36 mouse cellular contexts compared by ENCODE assay signal in genomic region chr1:107346788-107347187, GRCm38 (mm10). TPM values are rescaled to one million over a fixed set of nuclear protein-coding genes. Genes with fewer than 3 reads are reported as not detected.
"Had no signal": no experiment of that assay in that cellular context is flagged by ENCODE, and none has a peak within 500 bp of the region (broad histone marks: within the 10 kb centered on the region; RNA-seq: fewer than 3 reads in every experiment).

No protein-coding gene starts in this region.

- H3K4me1 ChIP-seq: heart, embryonic 10.5 days; hindbrain, embryonic 10.5 days; hindbrain, embryonic 12.5 days; intestine, embryonic 15.5 days; limb, embryonic 10.5 days; limb, embryonic 12.5 days had no signal

- H3K27me3 ChIP-seq: heart, embryonic 12.5 days; hindbrain, embryonic 12.5 days; intestine, embryonic 15.5 days; limb, embryonic 12.5 days had no signal

- H3K27ac ChIP-seq: gastrocnemius, adult 2 months; heart, embryonic 10.5 days; hindbrain, embryonic 10.5 days; hindbrain, embryonic 12.5 days; intestine, embryonic 15.5 days; layer of hippocampus, adult 2 months; left cerebral cortex, adult 2 months; limb, embryonic 10.5 days; limb, embryonic 12.5 days had no signal

- H3K9me3 ChIP-seq: heart, embryonic 10.5 days; heart, embryonic 12.5 days; hindbrain, embryonic 10.5 days; hindbrain, embryonic 12.5 days; intestine, embryonic 15.5 days; limb, embryonic 10.5 days; limb, embryonic 12.5 days had no signal

- H3K4me2 ChIP-seq: heart, embryonic 12.5 days; hindbrain, embryonic 12.5 days; intestine, embryonic 15.5 days; limb, embryonic 12.5 days; liver, embryonic 11.5 days had no signal

- H3K36me3 ChIP-seq: heart, embryonic 10.5 days; heart, embryonic 12.5 days; hindbrain, embryonic 10.5 days; hindbrain, embryonic 12.5 days; intestine, embryonic 15.5 days; limb, embryonic 10.5 days; limb, embryonic 12.5 days had no signal

- H3K9ac ChIP-seq: heart, embryonic 12.5 days; hindbrain, embryonic 12.5 days; intestine, embryonic 15.5 days; limb, embryonic 12.5 days had no signal

- ATAC-seq: inflammation-experienced regulatory T-cells, adult 6 months; intestine, embryonic 15.5 days; intestine, postnatal 0 days had no signal

- DNase-seq: gastrocnemius, adult 2 months; gastrocnemius, postnatal 10 days; gastrocnemius, postnatal 25 days; heart, adult 18-20 months; heart, postnatal 10 days; heart, postnatal 4 days; kidney, adult 18-20 months; kidney, adult 8-10 months; kidney, postnatal 10 days; kidney, postnatal 25 days; kidney, postnatal 4 days; liver had no signal

- H3K4me3 ChIP-seq: gastrocnemius, adult 2 months; heart, embryonic 10.5 days; heart, embryonic 12.5 days; hindbrain, embryonic 10.5 days; hindbrain, embryonic 12.5 days; intestine, embryonic 15.5 days; layer of hippocampus, adult 2 months; left cerebral cortex, adult 2 months; limb, embryonic 10.5 days; limb, embryonic 12.5 days had no signal

RNA-seq across cellular contexts. Expression of gene Serpinb11, which starts 14.2 kb away (rescaled TPM):
- total RNA-seq: gastrocnemius, adult 2 months; gastrocnemius, postnatal 10 days; gastrocnemius, postnatal 25 days; gastrocnemius, postnatal 4 days; granulocyte monocyte progenitor cell, adult 5-6 weeks; heart, adult 8-10 months; heart, postnatal 10 days; heart, postnatal 25 days; heart, postnatal 4 days; layer of hippocampus, adult 2 months; layer of hippocampus, postnatal 10 days; layer of hippocampus, postnatal 25 days; left cerebral cortex, adult 2 months; left cerebral cortex, postnatal 14 days; left cerebral cortex, postnatal 36 days had no signal
- polyA plus RNA-seq: frontal cortex, adult 2 months; heart, embryonic 10.5 days; heart, embryonic 12.5 days; heart, embryonic 14.5 days; hindbrain, embryonic 10.5 days; hindbrain, embryonic 12.5 days; inflammation-experienced regulatory T-cells, adult 6 months; intestine, embryonic 15.5 days; intestine, postnatal 0 days; kidney, embryonic 14.5 days; kidney, embryonic 16.5 days; limb, embryonic 10.5 days; limb, embryonic 12.5 days; liver, embryonic 11.5 days had no signal

RNA-seq across cellular contexts. Expression of gene Serpinb7, which starts 52.7 kb away (rescaled TPM):
- total RNA-seq: gastrocnemius, postnatal 10 days; gastrocnemius, postnatal 25 days; gastrocnemius, postnatal 4 days; granulocyte monocyte progenitor cell, adult 5-6 weeks; heart, adult 18-20 months; heart, adult 8-10 months; heart, postnatal 10 days; heart, postnatal 25 days; heart, postnatal 4 days; layer of hippocampus, adult 2 months; layer of hippocampus, postnatal 10 days; layer of hippocampus, postnatal 25 days; left cerebral cortex, adult 2 months; left cerebral cortex, postnatal 14 days; left cerebral cortex, postnatal 36 days had no signal
- polyA plus RNA-seq: heart, embryonic 10.5 days; heart, embryonic 12.5 days; heart, embryonic 14.5 days; hindbrain, embryonic 12.5 days; inflammation-experienced regulatory T-cells, adult 6 months; intestine, postnatal 0 days; kidney, embryonic 14.5 days; limb, embryonic 10.5 days; limb, embryonic 12.5 days had no signal
